Mouse (Mus musculus) thymus, adult 2 months (tissue): ENCODE data around the gene Pxn.

Experiments used
- CTCF ChIP-seq: fragments of 200-500 bp; IDR thresholded peaks from 2 replicates; pipeline ENCODE4 v1.5.1; 2012; ENCODE audit warnings: mild to moderate bottlenecking, control low read depth, low read length, moderate library complexity, borderline replicate concordance; ENCODE audit not compliant: control insufficient read depth, poor library complexity, insufficient read depth; ENCODE audit errors: extremely low read depth
- POLR2A ChIP-seq: fragments of 200-500 bp; IDR thresholded peaks from 2 replicates; pipeline ENCODE4 v1.6.1; 2012; ENCODE audit warnings: mild to moderate bottlenecking, low read length, control low read depth, moderate library complexity; ENCODE audit not compliant: control insufficient read depth, poor library complexity, insufficient read depth; ENCODE audit errors: extremely low read depth

DNA sequence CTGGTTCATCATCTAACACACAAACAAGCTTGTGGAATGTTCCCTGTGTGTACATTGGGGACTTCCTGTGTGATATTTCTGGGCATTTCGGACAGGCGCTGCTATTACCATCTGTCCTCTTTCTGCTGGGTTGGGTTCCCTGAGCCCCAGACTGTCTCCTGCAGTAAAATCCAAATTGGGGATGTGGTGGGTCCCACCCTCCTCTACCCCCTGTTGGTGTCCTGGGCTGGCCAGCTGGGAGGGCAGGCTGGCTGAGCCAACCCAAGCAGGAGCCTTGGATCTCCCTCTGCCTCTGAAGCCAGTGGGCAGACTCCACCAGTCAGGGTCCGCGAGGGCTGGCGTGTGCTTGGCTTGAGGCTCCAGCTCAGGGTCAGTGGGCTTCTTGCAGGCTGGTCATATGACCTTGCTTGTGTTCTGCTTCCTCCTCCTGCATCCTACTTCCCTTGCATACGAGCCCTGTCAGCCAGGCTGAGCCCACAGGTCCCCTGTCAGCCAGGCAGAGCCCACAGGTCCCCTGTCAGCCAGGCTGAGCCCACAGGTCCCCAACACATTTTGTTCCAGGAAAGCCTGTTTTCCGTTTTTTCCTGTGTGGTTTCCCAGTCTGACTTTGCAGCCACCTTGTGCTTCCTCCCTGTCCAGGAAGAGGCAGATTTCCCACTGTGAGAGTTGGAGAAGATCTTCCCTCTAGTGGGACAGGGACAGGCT, 23.4 kb downstream of the Pxn start:
- TF ChIP-seq CTCF (no peak), POLR2A (no peak)
